Mouse (Mus musculus) C2C12 (cell line): ENCODE data around the gene Bpnt1.

Experiments
- CTCF ChIP-seq: IDR thresholded peaks from one replicate; pipeline ENCODE4 v1.5.1; 2011; ENCODE audit not compliant: control insufficient read depth, insufficient read depth, insufficient read length
- MAX ChIP-seq: IDR thresholded peaks from one replicate; pipeline ENCODE4 v1.6.1; 2011; ENCODE audit warnings: mild to moderate bottlenecking, control low read depth
- MYOG ChIP-seq: IDR thresholded peaks from one replicate; pipeline ENCODE4 v1.6.1; 2011; ENCODE audit not compliant: control insufficient read depth, insufficient read length; ENCODE audit errors: extremely low read depth

GRCm38 (mm10) chr1:185296850-185297249, 35.1 kb upstream of the Bpnt1 start:
- no peak for TF ChIP-seq MAX
- TF ChIP-seq CTCF = no peak
- TF ChIP-seq MYOG = no peak
